Mouse (Mus musculus) adrenal gland, adult 8-10 months (tissue): ENCODE data around the gene Rph3al. TPM values are rescaled to one million over a fixed set of nuclear protein-coding genes. Genes with fewer than 3 reads are reported as not detected.
A peak's percentile ranks its signal among the peaks of the same experiment; 100 is the strongest.

ENCODE experiments used
- DNase-seq: peaks from one replicate; pipeline ENCODE4 v3.0.0; 2022
- total RNA-seq, 4 experiments: library from RNA; stranded (reverse); gene quantifications; 2 replicates each; pipeline ENCODE4 v1.2.4; 2022

Gene Rph3al
- total RNA-seq, 4 experiments from 2014 or later: 19.9 to 31.2 (median 21.9) TPM

GRCm38 (mm10) chr11:75948789-75949188 is 10.6 kb upstream of the Rph3al start:
- DNase-seq: peak; percentile 78

GRCm38 (mm10) chr11:75947223-75947622 is 9.0 kb upstream of the Rph3al start:
- no peak for DNase-seq

GRCm38 (mm10) chr11:75945805-75946450 is 7.7 kb upstream of the Rph3al start:
- DNase-seq: no peak

- peak; percentile 44 for DNase-seq
Measured at GRCm38 (mm10) chr11:75937370-75937871, 808 bp downstream of the Rph3al start.

- DNase-seq: peak; percentile 90
Measured at GRCm38 (mm10) chr11:75935819-75936430, 2.3 kb downstream of the Rph3al start.

- no peak for DNase-seq
Measured at GRCm38 (mm10) chr11:75934425-75934824, 3.8 kb downstream of the Rph3al start.

GRCm38 (mm10) chr11:75933371-75933770 is 4.9 kb downstream of the Rph3al start:
- DNase-seq: no peak

- no peak for DNase-seq
Measured at GRCm38 (mm10) chr11:75930911-75931678, 7.1 kb downstream of the Rph3al start.

GRCm38 (mm10) chr11:75930208-75930607 is 8.0 kb downstream of the Rph3al start:
- DNase-seq: no peak

GRCm38 (mm10) chr11:75927881-75928280 is 10.3 kb downstream of the Rph3al start:
- DNase-seq: no peak

GRCm38 (mm10) chr11:75926431-75927312 is 11.6 kb downstream of the Rph3al start:
- no peak for DNase-seq

GRCm38 (mm10) chr11:75925801-75926200 is 12.4 kb downstream of the Rph3al start:
- DNase-seq: no peak

GRCm38 (mm10) chr11:75922741-75923140 is 15.5 kb downstream of the Rph3al start:
- DNase-seq: no peak

GRCm38 (mm10) chr11:75919139-75919538 is 19.1 kb downstream of the Rph3al start:
- no peak for DNase-seq

GRCm38 (mm10) chr11:75917340-75917739 is 20.9 kb downstream of the Rph3al start:
- no peak for DNase-seq

- peak; percentile 69 for DNase-seq
Measured at GRCm38 (mm10) chr11:75913953-75914352, 24.3 kb downstream of the Rph3al start.

- peak; percentile 51 for DNase-seq
Measured at GRCm38 (mm10) chr11:75912944-75913657, 25.1 kb downstream of the Rph3al start.

GRCm38 (mm10) chr11:75911962-75912361 is 26.3 kb downstream of the Rph3al start:
- DNase-seq: no peak

- DNase-seq: no peak
Measured at GRCm38 (mm10) chr11:75909702-75910429, 28.4 kb downstream of the Rph3al start.

- DNase-seq: no peak
Measured at GRCm38 (mm10) chr11:75907406-75907805, 30.8 kb downstream of the Rph3al start.

- no peak for DNase-seq
Measured at GRCm38 (mm10) chr11:75906556-75906955, 31.7 kb downstream of the Rph3al start.
